Mouse (Mus musculus) ES-E14 (cell line): ENCODE measurements around the gene Mfap4. TPM values are rescaled to one million over a fixed set of nuclear protein-coding genes. Genes with fewer than 3 reads are reported as not detected.

Experiments
- DNase-seq: peaks from one replicate; pipeline ENCODE4 v3.0.0-alpha.2; 2013; ENCODE audit warnings: low read depth, low spot score
- H3K27ac ChIP-seq: 2 replicates; pipeline ENCODE4 v1.5.1; 2012; ENCODE audit warnings: low read depth, mild to moderate bottlenecking, low read length, moderate library complexity, mixed read lengths; ENCODE audit not compliant: poor library complexity, insufficient read depth, severe bottlenecking
- H3K36me3 ChIP-seq: 2 replicates; pipeline ENCODE4 v1.6.1; 2012; ENCODE audit warnings: mild to moderate bottlenecking, low read length, moderate library complexity, mixed read lengths; ENCODE audit not compliant: control insufficient read depth, poor library complexity, insufficient read depth, severe bottlenecking
- H3K4me1 ChIP-seq, 2 experiments: fragments of 150-350 bp in 1 of 2; sonication (generic) in 1 of 2; 2 replicates each; pipeline ENCODE4 v1.6.1; 2012; ENCODE audit warnings: low read length in 2 of 2, mild to moderate bottlenecking in 1 of 2, mixed read lengths in 1 of 2; ENCODE audit not compliant: control insufficient read depth in 2 of 2, insufficient read depth in 2 of 2, poor library complexity in 1 of 2
- H3K4me3 ChIP-seq, 2 experiments: fragments of 150-350 bp in 1 of 2; sonication (generic) in 1 of 2; 2 replicates each; pipeline ENCODE4 v1.5.1; 2012; ENCODE audit warnings: low read length in 2 of 2, low read depth in 1 of 2, mild to moderate bottlenecking in 1 of 2, mixed read lengths in 1 of 2; ENCODE audit not compliant: insufficient read depth in 1 of 2, poor library complexity in 1 of 2, severe bottlenecking in 1 of 2
- H3K9ac ChIP-seq: 2 replicates; pipeline ENCODE4 v1.6.1; 2012; ENCODE audit warnings: low read depth, mild to moderate bottlenecking, low read length, mixed read lengths; ENCODE audit not compliant: poor library complexity, insufficient read depth, severe bottlenecking
- H3K9me3 ChIP-seq: fragments of 150-350 bp; sonication (generic); 2 replicates; pipeline ENCODE4 v1.6.1; 2012; ENCODE audit warnings: low read depth, mild to moderate bottlenecking, low read length; ENCODE audit not compliant: control insufficient read depth, insufficient read depth
- CHD2 ChIP-seq: IDR thresholded peaks from 2 replicates; pipeline ENCODE4 v1.6.1; 2014; ENCODE audit warnings: mild to moderate bottlenecking, low read depth, low read length, inconsistent platforms
- HCFC1 ChIP-seq: IDR thresholded peaks from 2 replicates; pipeline ENCODE4 v1.6.1; 2012; ENCODE audit warnings: low read length, inconsistent platforms, borderline replicate concordance; ENCODE audit not compliant: insufficient read depth
- MAFK ChIP-seq: IDR thresholded peaks from 2 replicates; pipeline ENCODE4 v1.6.1; 2014; ENCODE audit warnings: mild to moderate bottlenecking, low read depth, low read length, inconsistent platforms; ENCODE audit not compliant: insufficient read depth
- ZC3H11A ChIP-seq: IDR thresholded peaks from 2 replicates; pipeline ENCODE4 v1.6.1; 2012; ENCODE audit warnings: low read depth, mild to moderate bottlenecking, inconsistent platforms, low read length, borderline replicate concordance
- ZNF384 ChIP-seq: IDR thresholded peaks from 2 replicates; pipeline ENCODE4 v1.6.1; 2012; ENCODE audit warnings: low read depth, low read length, inconsistent platforms
- in situ Hi-C, 2 experiments: fragments of 600-800 bp; cut with MboI; formaldehyde crosslinking; loops; one replicate each; pipeline ENCODE4 v1.15.1; 2025; ENCODE audit warnings: low sequenced_read_pairs in 2 of 2, inconsistent platforms in 1 of 2; ENCODE audit not compliant: unreplicated experiment in 2 of 2
- total RNA-seq: library from RNA; depleted of rRNA; stranded (reverse); fragments of 300-350 nt; gene quantifications from 2 replicates; pipeline ENCODE4 v1.2.3, GENCODE M21; 2012

The Mfap4 gene
- total RNA-seq, 1 experiment: 2.9 TPM

DNA sequence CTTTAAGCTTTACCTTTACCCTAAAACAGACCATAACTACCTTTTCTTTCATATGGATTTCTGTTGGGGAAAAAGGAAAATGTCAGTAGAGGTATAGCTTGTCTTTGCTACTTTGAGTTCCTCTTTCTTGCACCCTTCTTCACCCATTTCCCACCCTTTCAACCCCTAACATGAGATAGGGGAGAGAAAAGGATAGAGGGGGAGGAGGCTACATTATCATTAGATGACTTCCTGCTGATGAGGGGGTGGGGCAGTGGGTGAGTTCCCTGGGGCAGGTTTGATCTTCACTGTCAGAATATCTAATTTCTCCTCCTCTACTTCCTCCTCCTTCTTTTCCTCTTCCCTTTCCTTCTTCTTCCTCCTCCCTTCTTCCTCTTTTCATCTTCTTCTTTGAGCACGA lies 12.3 kb downstream of the Mfap4 start:
- no peak for DNase-seq
- in situ Hi-C loops: no loop called here
- Histone ChIP-seq H3K9me3 (no peaks in the 10 kb centered on the region), H3K36me3 (peaks cover 4% of the 10 kb centered on the region; the same call in 1 of the 2 replicates), H3K4me3 (no peak overlapping the region), H3K9ac (no peak overlapping the region), H3K27ac (no peak overlapping the region), H3K4me1 (peaks cover 0 to 6% of the 10 kb centered on the region in 2 experiments; a peak in 2 of 4 replicates)
- TF ChIP-seq ZC3H11A: no peak

DNA sequence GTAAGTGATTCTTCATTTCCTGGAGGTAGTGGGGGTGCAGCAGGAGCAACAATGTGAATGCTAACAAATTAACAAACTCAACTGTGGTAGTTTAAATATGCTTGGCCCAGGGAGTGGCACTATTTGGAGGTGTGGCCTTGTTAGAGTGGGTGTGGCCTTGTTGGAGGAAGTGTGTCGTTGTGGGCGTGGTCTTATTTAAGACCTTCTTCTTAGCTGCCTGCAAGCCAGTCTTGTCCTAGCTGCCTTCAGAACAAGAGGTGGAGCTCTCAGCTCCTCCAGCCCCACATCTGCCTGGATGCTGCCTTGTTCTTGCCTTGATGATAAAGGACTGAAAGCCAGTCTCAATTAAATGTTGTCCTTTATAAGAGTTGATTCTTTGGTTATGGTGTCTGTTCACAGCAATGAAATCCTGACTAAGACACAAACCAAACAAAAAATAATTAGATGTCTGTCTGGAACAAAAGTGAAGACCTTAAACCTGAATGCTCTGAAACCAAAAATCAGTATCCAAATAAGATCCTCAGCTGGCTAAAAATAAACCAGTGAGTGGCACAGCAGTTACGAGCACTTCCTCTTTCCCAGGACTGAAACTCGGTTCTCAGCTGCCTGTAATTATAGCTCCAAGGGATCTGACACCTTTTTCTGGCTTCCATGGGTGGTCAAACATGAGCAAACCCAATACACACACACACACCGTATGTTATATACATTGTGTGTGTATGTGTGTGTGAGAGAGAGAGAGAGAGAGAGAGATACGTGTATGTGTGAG lies 13.7 kb downstream of the Mfap4 start:
- Histone ChIP-seq H3K27ac (no peak overlapping the region), H3K9me3 (no peaks in the 10 kb centered on the region), H3K4me1 (no peaks in the 10 kb centered on the region; a peak in 1 of 4 replicates), H3K9ac (no peak overlapping the region), H3K4me3 (no peak overlapping the region), H3K36me3 (no peaks in the 10 kb centered on the region)
- no peak for DNase-seq
- TF ChIP-seq MAFK (no peak), CHD2 (no peak), ZNF384 (no peak), HCFC1 (no peak), ZC3H11A (no peak)
- in situ Hi-C loops: no loop called here

DNA sequence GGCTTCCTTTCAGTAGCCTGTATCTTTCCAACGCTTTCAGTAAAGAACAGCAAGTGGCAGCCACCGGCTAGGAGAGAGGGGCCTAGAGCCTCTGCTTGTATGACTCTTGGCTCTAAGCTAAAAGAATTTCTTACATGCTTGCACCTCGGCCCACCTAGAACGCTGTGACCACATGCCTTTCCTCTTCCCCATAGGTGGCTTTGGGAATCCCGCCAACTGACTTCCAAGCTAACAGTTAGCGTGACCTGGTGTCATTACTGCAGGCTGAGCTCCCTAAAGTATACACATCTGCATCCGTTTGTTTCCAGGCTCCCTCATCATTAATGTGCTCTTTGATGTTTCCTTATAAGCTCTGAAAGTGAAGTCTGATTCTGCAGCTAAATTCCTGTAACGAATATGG lies 18.7 kb downstream of the Mfap4 start:
- in situ Hi-C loops: no loop called here
- Histone ChIP-seq H3K36me3 (peaks cover 5% of the 10 kb centered on the region; the same call in 1 of the 2 replicates), H3K27ac (no peak overlapping the region), H3K9me3 (no peaks in the 10 kb centered on the region), H3K9ac (no peak overlapping the region), H3K4me3 (no peak overlapping the region), H3K4me1 (no peaks in the 10 kb centered on the region)
- TF ChIP-seq HCFC1: no peak
- TF ChIP-seq ZNF384: no peak
- no peak for TF ChIP-seq MAFK
- TF ChIP-seq CHD2: no peak
- DNase-seq: no peak

DNA sequence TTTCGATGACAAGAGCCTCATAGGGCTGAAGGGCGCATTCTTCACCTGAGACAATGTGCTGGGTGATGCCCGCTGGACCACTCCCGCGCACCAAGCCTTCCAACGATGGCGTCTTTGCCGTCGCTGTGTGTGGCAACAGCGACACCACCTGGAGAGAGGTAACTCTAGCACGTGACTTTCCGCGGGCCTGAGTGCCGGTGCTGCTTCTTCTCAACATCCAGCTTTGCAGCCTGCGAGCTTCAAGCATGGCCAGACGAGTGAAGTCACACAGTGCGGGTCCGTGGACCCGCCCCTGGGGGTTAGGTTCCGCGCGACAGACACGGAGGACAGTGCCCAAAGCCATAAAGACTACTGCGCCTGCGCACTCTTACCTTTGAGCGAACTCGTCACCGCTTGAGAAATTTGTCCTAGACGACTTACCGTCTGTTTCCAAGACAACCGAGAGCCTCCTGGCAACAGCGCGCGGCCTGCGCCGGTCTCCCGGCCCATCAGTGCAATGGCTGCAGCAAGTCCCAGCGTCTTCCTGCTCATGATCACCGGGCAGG lies 19.6 kb downstream of the Mfap4 start, which contains the start of gene B9d1:
B9d1 (plus strand) TSS at position 432 of the 545 bp plus-strand sequence.
- no peaks in the 10 kb centered on the region for H3K9me3 ChIP-seq
- no peaks in the 10 kb centered on the region for H3K4me1 ChIP-seq
- in situ Hi-C loops: no loop called here
- peak within 1 kb of the TSS; percentile 64 to 68 for H3K4me3 ChIP-seq
- TF ChIP-seq ZC3H11A (peak; percentile 61; the same call in 1 of the 2 replicates), HCFC1 (no peak)
- 0 out of 2 replicates have a peak within 1 kb of the TSS, but pooled peaks have one; percentile 16 for H3K27ac ChIP-seq
- DNase-seq: peak; percentile 99
- peaks cover 9% of the 10 kb centered on the region; the same call in 1 of the 2 replicates for H3K36me3 ChIP-seq
- H3K9ac ChIP-seq: peak within 1 kb of the TSS; percentile 78

DNA sequence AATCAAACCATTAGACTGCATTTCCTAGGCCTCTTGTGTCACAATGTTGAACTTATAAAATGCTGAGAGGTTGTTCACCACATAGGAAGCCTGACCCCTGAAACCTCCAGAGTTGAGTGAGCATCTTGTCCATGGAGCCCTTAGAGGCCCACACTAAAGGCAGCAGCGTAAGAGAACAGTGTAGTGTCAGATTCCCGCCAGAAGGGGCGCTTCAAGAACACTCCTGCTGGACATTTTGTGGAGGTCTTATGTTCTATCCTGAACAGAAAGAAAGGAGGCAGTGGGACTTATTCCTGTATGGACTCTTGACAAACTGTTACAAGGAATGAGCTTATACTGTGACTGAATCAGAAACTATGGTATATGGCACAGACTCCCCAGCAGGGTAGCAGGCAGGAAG lies 29.7 kb downstream of the Mfap4 start:
- TF ChIP-seq ZNF384 (no peak), ZC3H11A (0 out of 2 replicates have a peak, but pooled peaks have one; percentile 26), CHD2 (no peak)
- H3K27ac ChIP-seq: no peak overlapping the region
- H3K4me3 ChIP-seq: no peak overlapping the region
- no peaks in the 10 kb centered on the region for H3K9me3 ChIP-seq
- no peak for DNase-seq
- in situ Hi-C loops: no loop called here
- peaks cover 27% of the 10 kb centered on the region for H3K36me3 ChIP-seq
- no peak overlapping the region for H3K9ac ChIP-seq
- H3K4me1 ChIP-seq: 0 out of 4 replicates have a peak, but pooled peaks cover 0 to 2% of the 10 kb centered on the region in 2 experiments
